Mouse (Mus musculus) ES-E14 (cell line): ENCODE data around the gene Thap11. TPM values are rescaled to one million over a fixed set of nuclear protein-coding genes. Genes with fewer than 3 reads are reported as not detected.
A peak's percentile ranks its signal among the peaks of the same experiment; 100 is the strongest.

Experiments used
- DNase-seq: peaks from one replicate; pipeline ENCODE4 v3.0.0-alpha.2; 2013; ENCODE audit warnings: low read depth, low spot score
- H3K27ac ChIP-seq: 2 replicates; pipeline ENCODE4 v1.5.1; 2012; ENCODE audit warnings: low read depth, mild to moderate bottlenecking, low read length, moderate library complexity, mixed read lengths; ENCODE audit not compliant: poor library complexity, insufficient read depth, severe bottlenecking
- H3K36me3 ChIP-seq: 2 replicates; pipeline ENCODE4 v1.6.1; 2012; ENCODE audit warnings: mild to moderate bottlenecking, low read length, moderate library complexity, mixed read lengths; ENCODE audit not compliant: control insufficient read depth, poor library complexity, insufficient read depth, severe bottlenecking
- H3K4me1 ChIP-seq, 2 experiments: fragments of 150-350 bp in 1 of 2; sonication (generic) in 1 of 2; 2 replicates each; pipeline ENCODE4 v1.6.1; 2012; ENCODE audit warnings: low read length in 2 of 2, mild to moderate bottlenecking in 1 of 2, mixed read lengths in 1 of 2; ENCODE audit not compliant: control insufficient read depth in 2 of 2, insufficient read depth in 2 of 2, poor library complexity in 1 of 2
- H3K4me3 ChIP-seq, 2 experiments: fragments of 150-350 bp in 1 of 2; sonication (generic) in 1 of 2; 2 replicates each; pipeline ENCODE4 v1.5.1; 2012; ENCODE audit warnings: low read length in 2 of 2, low read depth in 1 of 2, mild to moderate bottlenecking in 1 of 2, mixed read lengths in 1 of 2; ENCODE audit not compliant: insufficient read depth in 1 of 2, poor library complexity in 1 of 2, severe bottlenecking in 1 of 2
- H3K9ac ChIP-seq: 2 replicates; pipeline ENCODE4 v1.6.1; 2012; ENCODE audit warnings: low read depth, mild to moderate bottlenecking, low read length, mixed read lengths; ENCODE audit not compliant: poor library complexity, insufficient read depth, severe bottlenecking
- H3K9me3 ChIP-seq: fragments of 150-350 bp; sonication (generic); 2 replicates; pipeline ENCODE4 v1.6.1; 2012; ENCODE audit warnings: low read depth, mild to moderate bottlenecking, low read length; ENCODE audit not compliant: control insufficient read depth, insufficient read depth
- CHD2 ChIP-seq: IDR thresholded peaks from 2 replicates; pipeline ENCODE4 v1.6.1; 2014; ENCODE audit warnings: mild to moderate bottlenecking, low read depth, low read length, inconsistent platforms
- HCFC1 ChIP-seq: IDR thresholded peaks from 2 replicates; pipeline ENCODE4 v1.6.1; 2012; ENCODE audit warnings: low read length, inconsistent platforms, borderline replicate concordance; ENCODE audit not compliant: insufficient read depth
- MAFK ChIP-seq: IDR thresholded peaks from 2 replicates; pipeline ENCODE4 v1.6.1; 2014; ENCODE audit warnings: mild to moderate bottlenecking, low read depth, low read length, inconsistent platforms; ENCODE audit not compliant: insufficient read depth
- ZC3H11A ChIP-seq: IDR thresholded peaks from 2 replicates; pipeline ENCODE4 v1.6.1; 2012; ENCODE audit warnings: low read depth, mild to moderate bottlenecking, inconsistent platforms, low read length, borderline replicate concordance
- ZNF384 ChIP-seq: IDR thresholded peaks from 2 replicates; pipeline ENCODE4 v1.6.1; 2012; ENCODE audit warnings: low read depth, low read length, inconsistent platforms
- in situ Hi-C, 2 experiments: fragments of 600-800 bp; cut with MboI; formaldehyde crosslinking; loops; one replicate each; pipeline ENCODE4 v1.15.1; 2025; ENCODE audit warnings: low sequenced_read_pairs in 2 of 2, inconsistent platforms in 1 of 2; ENCODE audit not compliant: unreplicated experiment in 2 of 2
- total RNA-seq: library from RNA; depleted of rRNA; stranded (reverse); fragments of 300-350 nt; gene quantifications from 2 replicates; pipeline ENCODE4 v1.2.3, GENCODE M21; 2012; rRNA removed

Thap11 gene
- 31.5 and 52.5 TPM in 2 replicates for total RNA-seq

DNA sequence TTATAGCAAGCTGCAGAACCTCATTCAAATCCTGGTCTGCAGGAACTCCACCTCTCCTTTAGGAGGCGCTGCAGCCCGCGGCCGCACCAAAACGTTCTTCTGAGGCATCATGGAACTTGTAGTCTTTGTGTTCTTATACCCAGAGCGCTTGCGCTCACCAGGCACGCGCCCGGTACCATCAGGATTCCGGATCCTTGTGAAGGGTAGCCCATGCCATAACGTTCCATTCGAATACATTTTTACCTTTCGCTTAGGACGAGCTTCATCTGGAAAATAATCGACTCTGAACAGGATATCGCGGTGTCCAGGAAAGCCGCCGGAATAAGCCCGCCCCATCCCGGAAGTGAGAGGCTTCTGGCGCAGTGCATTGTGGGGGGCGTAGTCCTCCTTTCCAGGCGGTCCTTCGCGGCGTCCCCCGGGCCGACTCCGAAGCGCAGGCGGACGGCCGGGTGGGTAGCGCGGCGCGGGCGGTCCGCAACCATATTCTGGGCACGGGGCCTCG is at the start of gene Thap11:
Thap11 (plus strand) TSS at position 418 of the 502 bp plus-strand sequence.
- TF ChIP-seq HCFC1, result peak; percentile 95
- TF ChIP-seq CHD2, result peak; percentile 96
- TF ChIP-seq MAFK, result no peak
- 0 out of 2 replicates have a peak, but pooled peaks have one; percentile 59 for TF ChIP-seq ZNF384
- no peak for TF ChIP-seq ZC3H11A
- Histone ChIP-seq H3K27ac (peak within 1 kb of the TSS; percentile 85), H3K9me3 (no peaks in the 10 kb centered on the region), H3K36me3 (0 out of 2 replicates have a peak, but pooled peaks cover 3% of the 10 kb centered on the region), H3K4me3 (peak within 1 kb of the TSS; percentile 91 to 98), H3K4me1 (peaks cover 6 to 13% of the 10 kb centered on the region in 2 experiments; a peak in 3 of 4 replicates), H3K9ac (peak within 1 kb of the TSS; percentile 97)
- in situ Hi-C loops, result no loop called here
- DNase-seq, result peak; percentile 88

DNA sequence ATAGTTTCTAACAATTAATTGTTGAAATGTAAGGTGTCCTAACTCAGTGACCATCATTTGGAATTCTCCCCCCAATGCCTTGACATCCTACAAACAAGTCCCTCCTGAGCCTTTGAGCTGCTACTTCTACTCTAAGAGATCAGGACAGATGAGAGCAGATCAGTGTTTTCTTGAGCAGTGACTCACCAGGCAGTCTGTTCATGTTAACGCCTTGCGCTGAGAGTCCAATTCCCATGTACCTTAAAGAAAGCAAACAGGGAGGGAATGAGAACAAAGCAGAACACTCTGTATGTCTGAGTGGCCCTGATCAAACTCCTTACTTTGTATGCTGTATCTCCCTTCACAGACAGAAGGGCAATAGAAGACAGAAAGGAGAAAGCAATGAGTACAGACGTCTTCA is 49.6 kb upstream of the Thap11 start:
- Histone ChIP-seq H3K4me1 (no peaks in the 10 kb centered on the region), H3K9me3 (no peaks in the 10 kb centered on the region), H3K27ac (no peak overlapping the region), H3K4me3 (no peak overlapping the region), H3K9ac (no peak overlapping the region; the same call in 1 of the 2 replicates), H3K36me3 (no peaks in the 10 kb centered on the region; the same call in 1 of the 2 replicates)
- in situ Hi-C loops, result no loop called here
- TF ChIP-seq ZNF384, result no peak
- TF ChIP-seq HCFC1, result no peak
- no peak for TF ChIP-seq ZC3H11A
- no peak for TF ChIP-seq CHD2
- no peak for TF ChIP-seq MAFK
- DNase-seq, result no peak

DNA sequence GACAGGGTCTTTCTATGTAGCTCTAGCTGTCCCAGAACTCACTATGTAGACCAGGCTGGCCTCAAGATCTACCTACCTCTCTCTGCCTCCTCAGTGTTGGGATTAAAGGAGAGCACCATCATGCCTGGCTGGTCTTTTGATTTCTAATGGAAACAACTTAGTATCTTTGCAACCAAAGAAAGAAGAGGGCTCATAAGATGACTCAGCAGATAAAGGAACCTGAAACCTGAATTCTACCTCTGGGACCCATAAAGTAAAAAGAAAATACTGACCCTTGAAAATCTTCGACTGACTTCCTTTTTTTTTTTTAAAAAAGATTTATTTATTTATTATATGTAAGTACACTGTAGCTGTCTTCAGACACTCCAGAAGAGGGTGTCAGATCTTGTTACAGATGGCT is 49.0 kb upstream of the Thap11 start:
- Histone ChIP-seq H3K4me3 (no peak overlapping the region), H3K4me1 (no peaks in the 10 kb centered on the region), H3K9ac (no peak overlapping the region), H3K9me3 (no peaks in the 10 kb centered on the region), H3K27ac (no peak overlapping the region), H3K36me3 (peaks cover under 1% of the 10 kb centered on the region)
- no peak for DNase-seq
- in situ Hi-C loops, result no loop called here
- TF ChIP-seq CHD2 (no peak), ZNF384 (no peak), MAFK (no peak), ZC3H11A (no peak), HCFC1 (no peak)

DNA sequence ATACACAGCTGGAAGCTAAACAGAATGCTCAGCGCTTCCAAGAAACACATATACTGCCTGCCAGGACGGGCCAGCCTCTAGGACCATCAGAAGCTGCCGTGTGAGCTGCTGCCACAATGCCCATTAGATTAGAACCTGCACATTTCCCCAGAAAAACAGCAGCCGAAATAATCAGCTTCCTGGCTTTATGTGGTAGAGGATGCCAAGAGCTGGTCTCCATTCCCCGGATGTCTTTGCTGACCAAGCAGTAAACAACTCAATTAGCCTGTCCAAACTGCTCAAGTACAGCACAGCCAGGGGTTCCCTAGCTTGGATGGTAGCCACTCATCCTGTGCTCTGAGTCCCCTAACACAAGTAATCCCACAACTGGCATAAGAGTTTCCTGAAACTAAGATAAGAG is 47.2 kb upstream of the Thap11 start:
- Histone ChIP-seq H3K27ac (no peak overlapping the region), H3K9ac (no peak overlapping the region), H3K36me3 (peaks cover 2% of the 10 kb centered on the region), H3K9me3 (no peaks in the 10 kb centered on the region), H3K4me1 (no peaks in the 10 kb centered on the region), H3K4me3 (no peak overlapping the region)
- in situ Hi-C loops, result no loop called here
- TF ChIP-seq MAFK, result no peak
- TF ChIP-seq HCFC1, result no peak
- no peak for TF ChIP-seq ZNF384
- no peak for TF ChIP-seq CHD2
- TF ChIP-seq ZC3H11A, result no peak
- DNase-seq, result no peak

DNA sequence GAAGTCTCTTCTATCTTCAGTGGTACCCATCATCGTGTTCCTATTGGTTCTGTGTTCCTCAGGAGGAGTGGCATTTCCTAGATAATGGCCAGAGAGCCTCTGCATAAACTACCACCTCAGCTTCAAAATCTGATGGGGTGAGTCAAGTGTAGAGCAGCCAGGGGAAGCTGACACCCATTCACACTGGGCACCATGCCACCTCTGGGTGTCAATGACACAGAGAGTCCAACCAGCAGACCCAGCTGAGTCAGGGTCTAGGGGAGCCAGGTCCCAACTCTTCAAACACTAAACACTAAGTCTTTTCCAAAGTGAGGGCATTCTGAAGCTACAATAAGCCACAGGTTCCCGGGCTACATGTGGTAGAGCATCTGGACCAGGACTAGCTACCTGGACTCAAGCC is 46.5 kb upstream of the Thap11 start:
- TF ChIP-seq ZNF384 (no peak), CHD2 (no peak), ZC3H11A (no peak), HCFC1 (no peak), MAFK (no peak)
- no peak for DNase-seq
- Histone ChIP-seq H3K4me3 (no peak overlapping the region), H3K9me3 (no peaks in the 10 kb centered on the region), H3K27ac (no peak overlapping the region), H3K4me1 (no peaks in the 10 kb centered on the region), H3K9ac (no peak overlapping the region), H3K36me3 (peaks cover 2% of the 10 kb centered on the region)
- in situ Hi-C loops, result no loop called here
